Mouse (Mus musculus) adrenal gland, adult (tissue): ENCODE data around the gene Oaz1.

Experiments used
- DNase-seq, 2 experiments: peaks; one replicate each; pipeline ENCODE4 v3.0.0; 2022 to 2023; ENCODE audit warnings: low spot score in 1 of 2; ENCODE audit not compliant: inconsistent age in 2 of 2

The Oaz1 gene

DNA sequence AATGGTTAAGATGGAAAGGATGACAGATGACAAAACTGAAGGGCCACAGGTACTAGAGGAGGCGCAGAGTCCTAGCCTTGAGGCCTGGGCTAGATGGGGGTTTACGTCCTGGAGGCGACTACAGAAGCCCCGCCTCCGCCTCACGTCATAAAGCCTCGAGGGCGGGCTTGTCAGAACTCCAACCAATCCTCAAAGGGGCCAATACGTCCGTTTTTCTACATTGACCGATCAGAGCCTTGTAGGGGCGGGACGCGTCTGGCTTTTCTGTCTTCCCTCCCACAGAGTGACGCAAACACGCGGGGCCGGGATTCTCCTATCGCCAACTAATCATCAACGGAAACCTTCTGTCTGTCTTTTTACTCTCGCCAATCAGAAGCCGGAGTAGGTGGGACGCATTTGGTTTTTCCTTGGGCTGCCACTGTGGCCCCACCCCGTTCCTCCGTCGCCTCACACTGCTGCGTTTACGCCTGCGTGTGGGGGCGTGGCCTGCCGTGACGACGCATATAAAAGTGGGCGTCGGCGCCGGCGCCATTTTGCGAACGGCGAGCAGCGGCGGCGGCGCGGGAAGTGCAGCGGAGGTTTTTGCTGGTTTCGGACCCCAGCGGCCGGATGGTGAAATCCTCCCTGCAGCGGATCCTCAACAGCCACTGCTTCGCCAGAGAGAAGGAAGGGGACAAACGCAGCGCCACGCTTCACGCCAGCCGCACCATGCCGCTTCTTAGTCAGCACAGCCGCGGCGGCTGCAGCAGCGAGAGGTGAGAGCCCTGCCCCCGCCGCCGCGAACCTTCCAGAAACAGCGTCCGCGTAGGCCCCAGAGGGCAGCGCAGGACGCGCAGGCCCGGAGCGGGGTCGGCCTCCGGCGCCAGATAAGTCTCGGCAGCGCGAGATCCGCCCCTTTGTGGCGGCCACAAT, at the start of gene Oaz1:
Gene Oaz1 (plus strand): TSS at position 506 of the 912 bp plus-strand sequence.
- DNase-seq: peak; percentile 99 to 100

DNA sequence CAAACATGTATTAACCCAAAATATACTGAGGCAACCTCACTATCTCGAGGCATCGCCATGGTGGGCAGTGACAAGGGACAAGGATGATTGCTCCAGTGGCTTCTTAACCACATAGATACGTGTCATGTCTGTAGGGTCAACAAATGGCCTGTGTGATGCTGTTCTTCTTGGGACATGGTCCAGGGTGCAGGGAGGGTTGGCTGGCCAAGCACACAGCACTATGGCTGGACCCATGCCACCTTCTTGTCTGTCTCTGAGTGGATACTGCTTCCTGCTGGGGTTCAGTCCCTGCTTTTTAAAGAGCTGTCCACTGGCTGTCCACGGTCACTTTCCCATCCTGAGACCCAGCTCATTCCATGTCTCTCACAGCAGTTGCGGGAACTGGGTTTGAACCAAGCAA, 49.3 kb upstream of the Oaz1 start:
- DNase-seq: no peak

DNA sequence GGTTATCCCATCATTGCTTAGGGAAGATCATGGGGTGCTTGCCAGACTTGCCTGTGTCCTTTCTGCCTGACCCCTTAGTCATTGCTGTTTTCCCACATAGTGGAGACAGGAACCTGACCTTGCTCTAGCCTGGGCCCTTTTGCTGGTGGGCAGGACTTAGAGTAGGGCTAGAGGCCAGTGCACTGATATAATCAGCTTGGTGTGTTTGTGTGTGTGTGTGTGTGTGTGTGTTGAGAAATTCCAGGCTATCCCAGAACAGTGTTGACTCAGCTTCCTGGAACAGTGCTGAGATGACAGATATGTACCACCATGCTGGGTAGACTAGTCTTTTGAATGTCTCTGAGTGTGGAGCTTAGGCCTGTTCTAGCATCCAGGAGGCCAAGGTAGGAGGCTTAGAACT, 46.9 kb upstream of the Oaz1 start:
- peak; percentile 77 to 88 for DNase-seq

DNA sequence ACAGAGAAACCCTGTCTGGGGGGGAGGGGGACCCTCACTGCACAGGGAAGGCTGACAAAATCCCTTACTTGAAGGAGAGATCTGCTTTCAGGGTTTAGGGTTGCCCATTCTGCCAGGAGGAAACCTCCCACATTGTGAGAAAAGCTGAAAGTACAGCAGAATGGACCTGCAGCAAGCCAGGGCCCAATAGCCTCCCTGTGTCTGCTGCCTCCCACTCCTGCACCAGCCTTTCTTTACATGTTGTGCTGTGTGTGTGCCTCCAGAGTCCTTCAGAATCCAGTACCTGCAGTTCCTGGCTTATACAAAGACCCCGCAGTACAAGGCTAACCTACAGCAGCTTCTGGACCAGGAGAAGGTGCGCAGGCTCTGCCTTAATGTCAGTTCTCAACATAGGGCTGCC, 42.2 kb upstream of the Oaz1 start:
- DNase-seq: no peak

DNA sequence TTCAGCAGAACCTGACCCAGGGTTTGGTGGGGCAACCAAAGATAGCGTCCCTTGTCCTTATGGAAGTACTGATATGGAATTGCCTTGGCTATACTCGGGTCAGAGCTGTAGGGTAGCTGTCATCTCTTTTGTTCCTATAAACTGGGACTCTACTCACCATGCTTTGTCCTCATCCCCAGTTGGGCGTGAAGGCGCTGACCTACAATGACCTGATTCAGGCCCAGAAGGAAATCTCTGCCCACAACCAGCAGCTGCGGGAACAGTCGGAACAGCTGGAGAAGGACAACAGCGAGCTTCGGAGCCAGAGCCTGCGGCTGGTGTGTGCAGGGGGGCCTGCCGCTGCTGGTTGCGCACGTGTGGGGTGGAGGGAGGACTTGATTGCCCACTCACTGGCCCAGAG, 41.6 kb upstream of the Oaz1 start:
- DNase-seq: no peak

DNA sequence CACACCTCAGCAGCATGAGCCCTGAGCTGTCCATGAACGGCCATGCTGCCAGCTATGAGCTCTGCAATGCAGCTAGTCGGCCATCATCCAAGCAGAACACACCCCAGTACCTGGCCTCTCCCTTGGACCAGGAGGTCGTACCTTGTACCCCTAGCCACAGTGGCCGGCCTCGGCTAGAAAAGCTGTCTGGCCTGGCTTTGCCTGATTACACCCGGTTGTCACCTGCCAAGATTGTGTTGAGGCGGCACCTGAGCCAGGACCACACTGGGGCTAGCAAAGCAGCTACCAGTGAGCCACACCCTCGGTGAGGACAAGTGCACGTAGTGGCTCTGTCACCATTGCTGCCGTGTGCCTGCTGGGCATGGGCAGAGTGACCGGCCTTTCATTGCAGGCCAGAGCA, 40.5 kb upstream of the Oaz1 start:
- no peak for DNase-seq

DNA sequence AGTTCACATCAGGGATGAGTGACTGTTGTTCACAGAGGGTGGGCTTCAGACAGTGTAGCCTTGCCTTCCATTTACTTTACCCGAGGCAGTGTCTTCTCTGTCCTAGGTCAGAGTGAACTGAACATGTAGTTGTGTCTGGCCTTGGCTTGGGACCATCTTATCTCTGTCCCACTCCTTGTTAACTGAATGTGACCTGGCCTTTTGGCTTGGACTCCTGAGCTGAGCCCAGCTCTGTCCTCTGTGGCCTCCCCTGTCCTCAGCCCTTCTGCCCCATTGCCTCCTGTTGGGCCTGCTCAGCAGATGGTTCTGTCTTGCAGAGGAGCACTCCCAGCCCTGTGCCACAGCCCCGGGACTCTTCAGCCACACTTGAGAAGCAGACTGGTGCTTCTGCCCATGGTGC, 38.9 kb upstream of the Oaz1 start:
- DNase-seq: peak in 1 of 2 experiments; percentile 56

DNA sequence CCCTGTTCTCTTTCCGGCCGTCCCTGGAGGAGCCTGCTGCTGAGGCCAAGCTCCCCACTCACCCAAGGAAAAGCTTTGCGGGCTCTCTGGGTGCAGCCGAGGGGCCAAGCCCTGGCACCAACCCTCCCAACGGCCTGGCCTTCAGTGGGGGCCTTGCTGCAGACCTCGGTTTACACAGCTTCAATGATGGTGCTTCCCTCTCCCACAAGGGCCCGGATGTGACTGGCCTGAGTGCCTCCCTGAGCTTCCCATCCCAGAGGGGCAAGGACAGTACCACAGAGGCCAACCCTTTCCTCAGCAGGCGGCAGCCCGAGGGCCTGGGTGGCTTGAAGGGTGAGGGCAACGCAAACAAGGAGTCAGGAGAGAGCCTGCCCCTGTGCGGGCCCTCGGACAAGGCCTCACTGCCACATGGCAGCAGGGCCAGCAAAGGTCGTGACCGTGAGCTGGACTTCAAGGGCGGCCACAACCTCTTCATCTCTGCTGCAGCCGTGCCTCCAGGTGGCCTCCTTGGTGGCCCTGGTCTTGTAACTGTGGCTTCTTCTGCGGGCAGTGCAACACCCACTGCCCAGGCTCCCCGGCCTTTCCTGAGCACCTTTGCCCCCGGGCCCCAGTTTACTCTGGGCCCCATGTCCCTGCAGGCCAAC, 35.6 kb upstream of the Oaz1 start:
- peak in 1 of 2 experiments; percentile 84 for DNase-seq

DNA sequence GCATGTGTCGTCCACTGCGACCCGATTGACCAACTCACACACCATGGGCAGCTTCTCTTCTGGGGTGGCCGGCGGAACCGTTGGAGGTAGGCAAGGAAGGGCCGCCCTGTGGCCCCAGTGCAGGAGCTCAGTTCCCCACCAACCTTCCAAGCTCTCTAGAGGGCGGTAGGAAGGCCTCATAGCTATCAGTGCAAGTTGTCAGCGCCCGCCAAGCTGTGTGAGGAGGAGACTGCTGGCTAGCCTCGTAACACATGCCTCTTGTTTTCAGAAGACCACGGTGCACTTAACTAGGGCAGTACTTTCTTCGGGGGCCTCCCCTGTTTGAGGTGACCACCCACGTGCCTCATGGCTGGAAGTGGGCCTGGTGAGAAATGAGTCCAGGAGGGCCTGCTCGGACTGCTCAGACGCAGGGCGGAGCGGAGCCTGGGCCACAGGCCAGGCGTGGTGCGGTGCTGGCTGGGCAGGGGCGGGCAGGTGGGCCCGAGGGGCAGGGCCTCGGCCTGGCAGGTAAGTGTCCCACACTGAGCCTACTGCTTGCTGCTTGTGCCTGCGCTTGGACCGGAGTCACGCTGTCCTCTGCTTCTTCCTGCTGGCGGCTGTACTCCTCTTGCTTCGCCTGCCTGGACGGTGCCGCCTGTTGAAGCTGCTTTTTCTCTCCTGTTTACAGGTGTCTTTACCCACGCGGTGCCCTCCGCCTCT, 34.8 kb upstream of the Oaz1 start:
- no peak for DNase-seq

DNA sequence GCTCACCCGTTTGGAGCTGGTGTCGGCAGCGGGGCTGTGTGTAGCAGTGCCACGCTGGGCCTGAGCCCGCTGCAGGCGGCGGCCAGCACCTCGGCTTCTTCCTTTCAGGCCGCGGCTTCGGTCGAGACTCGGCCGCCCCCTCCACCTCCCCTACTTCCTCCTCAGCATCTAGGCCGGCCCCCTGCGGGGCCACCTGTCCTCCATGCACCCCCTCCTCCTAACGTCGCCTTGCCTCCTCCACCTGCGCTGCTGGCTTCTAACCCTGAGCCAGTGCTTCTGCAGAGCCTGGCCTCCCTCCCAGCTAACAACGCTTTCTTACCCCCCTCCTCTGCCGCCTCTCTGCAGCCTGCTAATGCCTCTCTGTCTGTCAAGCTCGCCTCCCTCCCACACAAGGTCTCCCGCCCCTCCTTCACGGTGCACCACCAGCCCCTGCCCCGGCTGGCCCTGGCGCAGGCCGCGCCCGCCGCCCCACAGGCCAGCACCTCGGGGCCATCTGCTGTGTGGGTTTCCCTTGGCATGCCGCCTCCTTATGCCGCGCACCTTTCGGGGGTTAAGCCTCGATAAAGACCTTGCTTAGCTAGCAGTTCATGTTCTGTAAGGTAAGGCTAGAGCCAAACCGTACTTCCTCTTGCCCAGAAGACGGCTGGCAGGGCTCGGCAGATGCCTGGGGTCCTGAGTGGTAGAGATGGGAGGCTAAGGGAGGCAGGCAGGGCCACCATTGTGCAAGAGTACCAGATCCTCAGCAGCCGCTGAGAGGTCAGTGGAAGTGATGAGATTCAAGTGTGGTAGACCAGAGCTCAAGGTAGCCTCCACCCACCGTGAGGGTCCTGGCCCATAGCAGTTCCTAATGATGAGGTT, 34.1 kb upstream of the Oaz1 start:
- DNase-seq: peak in 1 of 2 experiments; percentile 51

DNA sequence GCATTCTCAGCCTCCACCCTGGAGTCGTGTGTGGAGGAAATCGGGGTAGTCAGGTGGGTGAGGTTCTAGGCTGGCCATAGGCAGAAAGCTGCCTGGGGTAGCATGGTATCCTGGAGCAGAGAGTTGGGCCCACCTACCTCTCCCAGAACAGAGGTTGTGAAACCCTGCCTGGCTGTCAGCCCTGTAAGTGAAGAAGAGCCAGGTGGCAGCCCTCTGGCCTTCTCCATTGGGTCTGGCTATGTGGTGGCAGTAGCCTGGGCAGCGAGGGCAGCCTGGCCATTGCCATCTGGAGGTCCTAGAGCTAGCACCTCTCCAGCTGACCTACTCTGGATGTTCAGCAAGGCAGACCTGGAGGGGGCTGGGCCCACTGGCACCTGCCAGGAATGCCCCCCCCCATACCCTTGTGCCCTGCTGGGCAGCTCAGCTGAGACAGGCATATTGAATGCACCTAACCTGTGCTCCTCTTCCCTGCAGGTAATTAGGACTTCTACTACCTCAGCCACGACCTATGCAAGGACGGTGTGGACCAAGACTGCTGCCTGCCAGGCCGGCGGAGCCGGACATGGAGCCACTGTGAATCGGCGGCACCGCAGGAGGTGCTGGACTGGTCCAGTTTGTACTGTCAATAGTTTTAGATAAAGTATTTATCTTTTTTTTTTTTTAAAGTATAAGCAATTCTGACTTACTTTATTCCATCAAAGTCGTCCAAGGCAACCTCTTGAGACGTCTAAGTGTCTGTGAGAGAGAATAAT, 33.2 kb upstream of the Oaz1 start:
- no peak for DNase-seq

DNA sequence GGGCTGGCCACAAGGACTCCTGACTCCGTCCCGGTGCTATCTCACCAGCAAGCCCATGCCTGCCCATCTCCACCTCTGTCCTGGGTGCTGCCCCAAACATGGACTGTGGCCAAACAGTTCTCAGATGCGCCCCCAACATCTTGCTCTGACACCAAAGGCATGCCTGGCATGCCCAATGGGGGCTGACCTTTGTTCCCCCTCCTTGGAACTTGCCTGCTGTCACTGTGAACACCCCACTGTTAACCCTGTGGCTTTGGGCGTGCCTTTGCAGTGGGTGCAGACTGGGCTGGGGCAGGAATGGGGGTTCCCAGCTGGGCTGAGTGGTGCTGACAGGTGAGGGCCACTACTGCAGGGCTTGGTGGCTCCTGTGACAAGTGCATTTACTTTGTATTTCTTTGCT, 32.7 kb upstream of the Oaz1 start:
- DNase-seq: no peak

DNA sequence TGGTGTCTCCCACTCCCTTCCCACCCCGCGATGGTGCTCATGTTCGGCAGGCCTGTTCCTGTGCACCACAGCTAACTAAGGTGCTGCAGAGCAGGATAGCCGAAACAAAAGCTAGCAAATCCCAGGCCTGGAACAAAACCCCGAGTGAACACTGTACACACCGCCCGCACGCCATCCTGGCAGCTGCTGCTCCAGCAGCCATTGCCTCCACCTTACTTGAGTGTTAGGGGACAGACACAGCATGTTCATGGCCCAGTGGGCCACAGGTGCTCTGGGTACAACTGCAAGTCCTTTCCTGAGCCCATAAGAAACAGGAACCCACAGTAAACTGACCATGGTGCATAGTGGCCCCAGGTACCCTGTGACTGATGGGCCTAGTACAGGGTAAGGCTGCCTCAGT, 31.7 kb upstream of the Oaz1 start:
- DNase-seq: no peak

DNA sequence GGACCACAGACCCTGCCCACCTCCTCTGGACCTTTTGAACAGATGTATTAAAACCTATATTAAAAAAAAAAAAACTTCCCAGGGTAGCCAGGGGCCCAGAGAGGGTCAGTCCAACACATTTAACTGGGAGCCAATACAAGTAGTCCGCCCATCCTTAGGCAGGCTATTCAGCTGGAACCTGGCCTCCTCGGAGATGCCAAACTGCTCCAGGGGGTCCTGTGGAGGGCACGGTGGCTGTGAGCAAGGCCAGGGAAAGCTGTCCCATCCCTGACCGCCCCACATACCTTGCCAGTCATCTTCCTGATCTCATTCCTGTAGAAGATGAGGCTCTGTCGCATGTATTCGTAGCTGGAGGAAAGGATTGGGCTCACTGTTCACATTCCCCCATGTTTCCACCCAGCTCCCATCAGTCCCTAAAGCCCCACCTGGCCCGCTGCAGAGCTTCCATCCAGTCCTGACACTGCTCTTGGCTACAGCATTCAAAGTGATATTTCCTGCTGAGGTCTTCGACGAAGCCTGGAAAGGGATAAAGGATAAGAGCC, 30.1 kb upstream of the Oaz1 start:
- no peak for DNase-seq

DNA sequence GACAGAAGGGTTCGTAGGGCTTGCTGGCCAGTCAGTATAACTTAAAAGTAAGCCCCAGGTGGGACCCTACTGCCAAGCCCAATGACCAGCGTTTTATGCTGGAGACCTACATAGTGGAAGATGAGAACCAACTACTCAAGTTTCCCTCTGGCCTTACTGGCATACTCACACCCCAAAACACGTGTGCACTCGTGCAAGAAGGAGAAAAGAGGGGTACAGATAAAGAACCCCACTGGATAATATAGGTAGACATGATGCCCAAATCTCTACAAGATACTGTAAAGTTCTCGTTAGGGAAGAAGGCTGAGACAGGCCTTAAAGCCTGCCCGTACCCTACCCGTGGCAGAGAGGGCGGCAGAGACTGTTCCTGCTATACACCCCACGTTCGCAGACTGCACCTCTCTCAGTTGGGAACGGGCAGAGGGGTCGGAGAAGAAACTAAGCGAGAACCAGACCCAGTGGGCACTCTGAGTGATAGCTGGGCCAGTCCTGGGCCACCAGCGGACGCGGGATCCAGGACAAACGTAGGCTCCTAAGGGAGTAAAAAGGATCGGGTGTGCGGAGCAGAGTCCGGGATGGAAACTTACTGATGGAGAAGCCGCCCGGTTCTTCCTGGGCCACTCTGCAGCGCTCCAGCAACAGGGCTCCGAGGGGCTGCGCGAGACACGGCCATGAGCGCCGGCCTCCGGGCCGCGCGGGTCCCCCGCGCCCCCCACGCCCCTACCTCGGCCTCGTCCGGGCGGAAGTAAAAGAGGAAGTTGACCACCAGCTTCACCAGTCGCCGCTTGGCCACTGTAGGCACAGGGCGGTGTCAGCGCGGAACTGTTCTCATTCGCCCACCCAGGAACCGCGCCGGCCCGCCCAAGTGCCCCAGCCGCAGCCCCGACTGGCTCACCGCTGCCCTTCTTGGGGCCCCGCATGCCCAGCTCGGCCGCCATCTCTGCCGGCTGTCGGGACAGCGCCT, 29.0 kb upstream of the Oaz1 start:
- DNase-seq: no peak

DNA sequence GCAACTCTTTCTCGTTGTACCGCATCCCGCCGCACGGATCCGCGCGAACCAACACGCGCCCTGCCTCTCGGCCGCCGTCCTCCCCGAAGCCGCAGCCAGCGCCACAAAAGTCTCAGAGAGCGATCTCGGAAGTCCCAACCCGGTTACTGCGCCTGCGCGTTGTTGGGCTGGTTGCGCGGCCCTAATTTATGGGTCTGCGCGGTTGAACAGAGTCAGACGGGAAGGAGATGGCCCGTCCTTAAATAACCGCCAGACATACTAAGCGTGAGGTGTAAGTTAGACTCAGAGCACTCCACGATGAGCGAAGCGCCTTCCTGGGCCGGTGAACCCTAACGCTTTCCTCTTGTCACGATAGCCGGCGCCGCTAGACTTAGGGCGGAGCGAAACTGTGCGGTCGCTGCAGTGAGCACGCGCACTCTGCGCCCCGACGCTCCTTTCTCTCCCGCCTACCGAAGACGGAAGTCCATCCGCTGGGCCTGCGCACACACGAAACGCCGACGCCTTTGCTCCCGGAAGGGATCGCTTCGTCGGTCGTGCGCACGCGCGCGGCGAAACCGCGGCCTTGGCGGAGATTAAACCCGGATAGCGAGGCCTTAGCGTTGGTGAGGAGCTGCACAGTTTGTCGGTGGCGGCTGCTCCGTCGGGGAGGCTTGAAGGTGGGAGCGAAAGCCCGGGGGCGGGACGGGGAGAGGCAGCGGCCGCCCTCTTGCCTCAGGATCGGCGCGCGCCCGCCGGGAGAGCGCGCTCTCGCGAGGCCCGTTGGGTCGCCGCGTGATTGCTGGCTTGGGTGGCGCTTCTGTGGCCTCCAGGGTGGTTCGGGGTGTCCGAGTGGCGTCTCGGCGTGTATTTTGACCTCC, 28.1 kb upstream of the Oaz1 start, which contains the start of the genes Sf3a2 and Plekhj1:
Gene Sf3a2 (plus strand): TSS at position 49 of the 857 bp plus-strand sequence.
Gene Plekhj1 (minus strand): TSS at position 477 of the 857 bp plus-strand sequence.
- DNase-seq: peak; percentile 97 to 99

DNA sequence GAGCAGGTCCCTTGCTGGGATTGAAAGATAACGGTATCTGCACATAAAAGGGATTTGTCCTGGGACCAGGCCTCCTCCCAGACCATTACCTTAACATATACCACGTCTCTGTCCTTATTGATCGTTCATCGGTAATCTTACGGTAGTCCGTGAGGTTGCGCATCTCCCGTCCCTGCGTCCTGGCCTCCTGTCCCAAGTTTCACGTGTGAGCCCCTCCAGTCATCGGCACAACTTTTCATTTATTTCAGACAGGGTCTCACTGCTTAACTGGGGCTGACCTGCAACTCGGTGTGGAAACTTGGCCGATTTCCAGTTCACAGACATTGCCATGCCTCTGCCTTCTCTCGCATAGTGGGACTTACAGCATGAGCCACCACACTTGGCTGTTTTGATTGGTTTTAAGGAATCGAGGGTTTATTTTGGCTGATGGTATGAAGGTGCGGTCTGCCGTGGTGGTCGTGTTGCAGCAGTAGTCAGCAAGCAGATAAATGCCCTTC, 27.3 kb upstream of the Oaz1 start:
- DNase-seq: no peak
